Mouse (Mus musculus) CD4-positive, CD25-positive, alpha-beta regulatory T cell, adult 4 months (primary cell): Measurements from ENCODE around the gene Acbd4. TPM values are rescaled to one million over a fixed set of nuclear protein-coding genes. Genes with fewer than 3 reads are reported as not detected.

Source experiments
- ATAC-seq: one replicate; pipeline ENCODE4 v1.8.0; 2017
- polyA plus RNA-seq, 2 experiments: library from polyadenylated mRNA; unstranded; fragments of 100-300 nt; shearing (Covaris generic); gene quantifications; one replicate each; pipeline ENCODE4 v1.2.1; 2017

The Acbd4 gene
- polyA plus RNA-seq, 2 experiments from 2014 or later: 19.7 to 25.2 TPM

DNA sequence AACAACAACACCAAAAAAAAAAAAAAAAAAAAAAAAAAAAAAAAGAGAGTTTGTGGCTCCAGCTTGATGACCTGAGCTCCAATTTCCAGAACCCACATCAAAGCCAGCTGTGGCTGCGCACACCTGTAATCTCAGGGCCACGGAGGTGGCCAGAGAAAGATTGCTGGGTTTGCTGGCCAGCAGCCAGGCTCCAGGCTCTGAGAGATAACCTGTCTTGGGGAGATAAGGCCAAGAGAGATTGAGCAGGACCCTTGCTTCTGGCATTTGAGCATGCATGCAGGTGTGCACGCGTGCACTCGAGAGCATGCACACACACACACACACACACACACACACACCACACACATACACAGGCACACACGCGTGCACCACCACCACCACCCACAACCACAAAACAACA lies 8.2 kb upstream of the Acbd4 start:
- ATAC-seq: no peak

DNA sequence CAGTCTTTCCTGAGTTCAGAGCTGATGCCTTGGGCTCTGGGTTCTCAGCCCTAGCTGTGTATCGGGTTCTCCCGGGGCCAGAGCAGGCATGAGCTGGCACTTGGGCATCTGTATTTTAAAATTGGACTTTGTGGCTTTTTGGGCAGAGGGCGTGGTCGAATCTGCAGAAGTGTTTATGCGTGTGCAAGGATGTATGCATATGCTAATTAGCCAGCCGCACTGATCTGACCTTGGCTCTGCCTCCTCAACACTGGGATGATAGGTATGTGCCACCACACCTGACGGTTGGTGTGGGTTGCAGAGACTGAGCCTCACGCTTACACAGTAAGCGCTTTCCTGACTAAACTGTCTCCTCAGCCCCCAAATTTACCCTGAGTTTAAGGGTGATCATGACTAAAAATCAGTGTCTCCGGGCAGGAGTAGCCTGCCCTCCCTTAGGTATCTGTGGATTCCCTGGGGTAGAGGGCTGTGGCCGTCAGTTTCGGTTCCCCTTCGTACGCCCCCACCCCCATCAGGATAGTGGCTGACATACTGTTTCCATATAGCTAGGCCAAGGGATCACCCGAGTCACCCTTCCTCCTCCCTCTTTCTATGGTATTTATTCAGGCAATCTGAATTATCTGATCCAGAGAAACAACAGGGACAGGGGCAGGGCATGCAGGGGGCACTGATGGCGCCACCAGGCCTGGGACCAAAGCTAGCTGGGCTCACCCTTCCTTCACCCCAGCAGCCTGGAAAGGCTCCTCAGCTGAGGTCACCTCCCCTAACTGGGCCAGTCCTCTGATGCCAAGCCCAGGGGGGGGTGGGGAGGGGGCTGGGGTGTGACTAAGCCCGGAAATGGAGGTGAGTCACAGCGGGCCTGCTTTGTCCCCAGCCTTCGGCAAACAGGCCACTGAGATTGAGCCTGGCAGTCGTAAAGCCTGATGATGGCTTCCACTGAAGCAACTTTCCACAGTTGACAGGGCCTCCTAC lies 7.3 kb upstream of the Acbd4 start:
- ATAC-seq: no peak

DNA sequence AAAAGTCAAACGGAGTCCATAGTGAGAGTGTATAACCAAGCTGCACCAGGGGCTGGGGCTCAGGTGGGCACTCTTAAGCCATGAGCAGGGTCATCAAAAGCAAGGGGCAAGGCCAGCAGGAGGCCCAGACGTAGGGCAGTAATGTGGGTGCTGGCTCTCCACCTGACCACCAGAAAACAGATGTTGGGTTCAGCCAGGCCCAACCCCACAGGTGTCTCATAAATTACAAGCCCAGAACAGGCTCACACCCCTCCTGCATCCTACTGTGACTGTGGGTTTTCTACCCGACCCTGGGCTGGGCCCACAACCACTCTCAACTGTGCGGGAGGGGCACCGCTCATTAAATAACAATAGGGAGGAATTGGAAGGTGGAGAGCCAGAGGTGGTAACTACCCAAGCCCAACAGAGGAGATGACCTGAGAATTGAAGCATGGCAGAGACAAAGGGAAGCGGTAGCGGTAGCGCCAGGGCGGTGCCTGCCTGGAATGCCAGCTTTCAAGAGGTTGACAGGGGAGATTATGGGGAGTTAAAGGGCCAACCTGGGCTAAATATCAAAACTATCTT lies 6.3 kb upstream of the Acbd4 start:
- ATAC-seq: no peak

DNA sequence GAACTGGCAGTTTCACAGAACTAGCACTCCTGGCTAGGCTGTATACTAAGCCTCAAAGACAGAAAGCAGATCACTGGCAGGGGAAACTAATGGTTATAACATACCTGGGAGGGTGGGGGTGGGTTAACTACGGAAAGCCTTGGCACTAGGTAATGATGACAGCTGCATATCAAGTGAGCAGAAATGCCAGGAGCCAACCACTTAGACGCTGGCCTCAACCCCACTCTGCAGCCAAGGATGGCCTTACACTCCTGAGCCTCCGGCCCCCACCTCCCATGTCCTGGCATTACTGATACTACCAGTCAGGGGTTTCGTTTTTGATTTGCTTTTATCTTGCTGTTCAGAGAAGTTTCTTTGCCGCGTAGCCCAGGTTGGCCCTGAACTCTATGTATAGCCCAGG lies 5.7 kb upstream of the Acbd4 start:
- no peak for ATAC-seq

DNA sequence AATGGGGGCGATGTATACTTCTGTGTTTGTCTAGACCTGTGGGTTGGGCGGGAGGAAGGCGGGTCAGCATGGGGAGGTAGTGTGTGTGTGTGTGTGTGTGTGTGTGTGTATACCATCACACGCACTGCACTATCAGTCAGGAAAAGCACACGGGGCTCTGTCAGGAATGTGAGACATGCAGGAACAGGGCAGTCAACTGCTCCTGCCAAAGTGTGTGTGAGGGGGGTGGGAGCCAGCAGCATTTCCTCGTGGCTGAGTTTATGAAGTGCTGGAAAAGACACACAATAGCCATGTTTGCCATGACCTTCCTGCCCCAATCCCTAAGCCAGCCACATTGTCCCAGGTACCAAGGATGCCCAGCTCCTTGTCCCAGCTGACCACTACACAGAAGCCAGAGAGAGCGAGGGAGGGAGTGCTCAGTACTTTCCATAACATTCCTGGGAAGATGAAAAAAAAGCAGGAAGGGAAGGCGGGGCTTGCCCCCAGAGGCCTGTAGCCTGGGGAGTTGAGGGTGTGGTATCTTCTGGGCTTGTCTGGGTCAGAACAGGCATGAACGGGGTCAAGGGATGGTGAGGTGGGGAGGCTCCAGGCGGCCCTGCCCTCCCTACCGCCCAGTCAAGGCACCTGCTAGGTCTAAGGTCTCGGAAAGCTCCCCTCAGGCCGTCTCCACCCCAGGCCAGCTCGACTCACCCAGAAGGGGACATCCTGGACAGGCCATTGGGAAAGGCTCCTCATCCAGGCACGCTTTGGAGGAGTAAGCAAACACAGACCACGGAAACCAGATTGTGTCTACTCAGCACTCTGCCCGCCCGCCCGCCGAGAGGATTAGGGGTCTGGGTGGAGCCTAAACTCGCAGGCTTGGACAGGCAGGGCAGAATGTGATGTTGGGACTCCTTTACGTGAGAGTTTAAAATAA lies 4.2 kb upstream of the Acbd4 start:
- ATAC-seq: no peak

DNA sequence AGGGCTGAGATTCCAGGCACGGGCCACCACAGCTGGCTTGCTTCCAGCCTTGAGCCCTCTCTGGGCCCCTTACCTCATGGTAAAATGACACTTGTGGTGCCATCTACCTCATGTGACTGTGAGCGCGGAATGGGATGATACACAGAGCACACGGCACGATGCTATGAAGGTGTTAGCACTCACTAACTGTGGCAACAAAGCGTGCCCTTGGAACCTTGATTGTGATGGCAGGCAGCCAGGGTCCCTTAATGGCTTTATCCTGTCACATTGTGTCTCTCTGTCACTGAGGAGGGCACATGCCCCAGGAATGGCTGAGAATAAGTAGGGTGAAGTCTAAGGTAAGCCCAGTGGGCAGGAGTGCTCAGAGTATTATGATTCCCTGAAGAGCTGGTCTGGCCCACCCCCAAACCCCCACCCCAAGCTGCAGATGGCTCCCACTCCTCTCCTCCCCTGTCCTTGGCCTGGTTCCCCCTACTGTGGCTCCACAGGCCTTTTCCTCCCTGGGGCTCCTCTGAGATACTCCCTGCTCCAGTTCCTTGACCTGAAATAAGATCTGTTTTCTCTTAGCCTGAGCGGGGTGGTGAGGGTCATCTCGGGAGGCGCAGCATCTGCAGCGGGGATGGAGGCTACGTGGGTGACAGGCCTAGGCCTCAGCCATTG lies 2.8 kb upstream of the Acbd4 start:
- ATAC-seq: no peak

DNA sequence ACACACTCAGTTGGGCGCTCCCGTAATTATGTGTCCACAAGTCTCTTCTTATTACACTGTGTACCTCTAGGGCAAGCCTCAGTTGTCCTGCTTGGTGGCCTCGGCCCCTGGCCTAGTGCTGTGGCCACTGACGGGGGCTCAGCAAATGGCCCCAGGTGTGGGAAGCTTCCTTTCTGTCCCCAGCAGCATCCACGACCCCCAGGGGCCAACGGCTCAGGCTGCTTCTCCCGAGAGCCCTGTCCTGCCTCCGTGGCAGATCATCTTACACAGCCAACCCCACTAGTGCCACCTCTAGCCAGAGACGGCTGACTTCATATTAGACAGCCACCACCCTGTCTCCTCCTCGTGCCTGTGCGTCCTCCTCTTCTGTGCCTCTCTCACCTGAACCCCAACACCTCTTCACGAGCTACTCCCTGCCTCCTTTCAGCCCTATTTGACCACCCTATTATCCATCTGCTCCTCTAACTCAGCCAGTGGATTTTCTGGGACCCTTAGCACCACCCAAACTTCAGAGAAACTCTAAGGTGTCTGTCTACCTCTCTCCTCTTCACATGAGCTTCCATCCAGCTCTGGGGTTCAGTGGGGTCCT lies 2.0 kb upstream of the Acbd4 start:
- ATAC-seq: no peak

DNA sequence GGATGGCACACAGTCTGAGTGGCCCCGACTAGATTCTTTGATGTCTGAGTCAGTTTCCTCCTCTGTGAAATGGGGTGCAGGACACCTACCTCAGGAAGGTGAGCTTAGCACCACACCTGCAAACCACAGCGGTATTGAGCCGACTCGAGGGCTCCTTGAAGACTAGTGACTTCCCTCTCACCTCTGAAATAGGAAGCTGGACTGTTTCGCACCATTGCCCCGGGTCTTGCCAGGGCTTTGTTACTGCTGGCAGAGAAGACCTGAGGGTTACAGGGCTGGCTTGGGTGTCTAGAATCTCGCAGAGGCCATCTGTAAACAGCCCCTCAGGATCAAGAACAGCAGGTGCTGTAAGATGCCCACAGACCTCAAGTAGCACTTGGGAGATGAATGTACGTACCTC lies 1.1 kb upstream of the Acbd4 start:
- no peak for ATAC-seq

DNA sequence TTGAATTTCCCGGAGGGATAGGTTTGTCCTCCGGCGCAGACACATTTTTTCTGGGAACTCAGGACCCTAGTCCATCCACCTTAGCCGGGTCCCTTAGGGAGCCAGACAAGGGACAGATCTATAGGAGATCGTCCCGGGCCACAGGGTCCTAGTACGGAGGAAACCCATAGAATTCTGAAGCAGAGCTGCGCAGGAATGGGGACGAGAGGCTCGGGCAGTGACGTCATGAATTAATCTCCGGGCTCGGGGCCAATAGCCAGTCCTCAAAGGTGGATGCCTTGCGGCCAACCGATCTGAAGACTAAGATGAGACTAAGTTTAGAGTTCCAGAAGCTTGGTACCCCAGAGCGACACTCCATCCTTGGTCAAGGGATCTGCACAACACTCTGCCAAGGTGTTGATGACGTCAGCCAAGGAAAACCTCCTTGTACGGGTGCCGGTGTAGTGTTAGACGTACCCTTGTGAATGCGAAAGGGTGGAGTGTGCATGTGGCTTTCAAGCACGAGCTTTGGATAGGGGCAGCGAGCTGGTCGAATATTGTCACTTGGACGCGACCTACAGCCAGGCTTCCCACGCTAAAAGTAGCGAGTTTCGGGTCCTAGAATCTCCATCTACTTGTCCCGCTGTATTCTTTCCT lies 502 bp downstream of the Acbd4 start:
- no peak for ATAC-seq

DNA sequence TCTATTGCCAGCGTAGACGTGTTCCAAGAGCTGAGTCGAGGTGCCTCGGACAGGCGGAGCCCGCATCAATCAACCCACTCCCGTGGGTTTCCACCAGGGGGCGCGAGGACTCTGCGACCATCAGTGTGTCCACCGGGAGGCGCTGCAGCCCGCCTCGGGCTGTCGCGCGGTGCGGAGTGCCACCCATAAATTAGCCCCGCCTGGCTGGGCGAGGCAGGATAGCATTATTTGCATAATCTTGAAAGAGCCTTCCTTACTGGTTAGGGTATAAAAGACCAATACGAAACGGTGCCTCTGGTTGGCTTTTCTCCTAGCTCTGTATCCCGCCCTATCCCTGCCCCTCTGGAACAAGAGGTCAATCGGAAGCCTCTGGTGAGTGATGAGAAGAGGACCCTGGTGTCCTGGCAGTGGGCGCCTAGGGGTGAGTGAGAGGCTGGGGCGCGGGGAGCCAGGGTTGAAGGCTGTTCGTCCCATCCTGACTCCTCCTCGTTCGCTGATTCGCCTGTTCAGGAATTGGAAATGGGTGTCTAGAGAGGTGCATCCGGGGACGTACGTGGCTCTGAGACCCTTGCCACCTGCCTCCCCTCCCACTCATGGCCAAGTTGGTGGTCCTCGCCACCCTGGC lies 1.4 kb downstream of the Acbd4 start:
- ATAC-seq: peak; percentile 95

DNA sequence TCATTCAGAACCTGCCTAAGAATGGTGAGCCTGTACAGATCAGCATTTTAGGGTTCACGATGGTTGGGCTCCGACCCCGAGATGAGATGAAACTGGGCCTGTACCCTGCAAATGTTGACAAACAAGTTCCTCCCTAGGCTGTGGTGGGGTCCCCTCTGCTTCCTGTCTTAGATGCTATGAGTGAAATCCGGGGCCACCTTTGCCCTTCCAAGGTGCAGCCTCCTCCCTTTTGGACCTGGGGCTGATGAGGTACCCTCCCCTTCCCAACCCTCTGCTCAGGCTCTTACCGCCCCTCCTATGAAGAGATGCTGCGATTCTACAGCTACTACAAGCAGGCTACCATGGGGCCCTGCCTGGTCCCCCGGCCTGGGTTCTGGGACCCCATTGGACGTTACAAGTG lies 2.1 kb downstream of the Acbd4 start:
- no peak for ATAC-seq

DNA sequence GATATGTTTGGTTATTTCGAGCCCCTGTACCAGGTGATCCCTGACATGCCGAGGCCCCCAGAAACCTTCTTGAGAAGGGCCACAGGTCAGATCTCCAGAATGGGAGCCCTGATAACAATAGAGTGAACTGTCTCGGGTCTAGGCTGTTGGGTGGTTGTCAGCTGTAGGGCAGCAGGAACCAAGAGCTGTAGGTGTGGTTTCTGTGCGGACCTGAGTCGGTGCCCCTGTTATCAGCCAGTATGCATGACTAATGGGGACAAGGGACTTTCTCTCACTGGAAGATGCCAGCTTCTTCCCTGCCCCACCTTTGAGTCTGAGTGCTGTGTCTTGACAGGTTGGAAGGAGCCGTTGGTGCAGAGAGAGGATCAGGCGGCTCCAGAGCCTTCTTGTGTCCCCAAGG lies 3.0 kb downstream of the Acbd4 start:
- no peak for ATAC-seq

DNA sequence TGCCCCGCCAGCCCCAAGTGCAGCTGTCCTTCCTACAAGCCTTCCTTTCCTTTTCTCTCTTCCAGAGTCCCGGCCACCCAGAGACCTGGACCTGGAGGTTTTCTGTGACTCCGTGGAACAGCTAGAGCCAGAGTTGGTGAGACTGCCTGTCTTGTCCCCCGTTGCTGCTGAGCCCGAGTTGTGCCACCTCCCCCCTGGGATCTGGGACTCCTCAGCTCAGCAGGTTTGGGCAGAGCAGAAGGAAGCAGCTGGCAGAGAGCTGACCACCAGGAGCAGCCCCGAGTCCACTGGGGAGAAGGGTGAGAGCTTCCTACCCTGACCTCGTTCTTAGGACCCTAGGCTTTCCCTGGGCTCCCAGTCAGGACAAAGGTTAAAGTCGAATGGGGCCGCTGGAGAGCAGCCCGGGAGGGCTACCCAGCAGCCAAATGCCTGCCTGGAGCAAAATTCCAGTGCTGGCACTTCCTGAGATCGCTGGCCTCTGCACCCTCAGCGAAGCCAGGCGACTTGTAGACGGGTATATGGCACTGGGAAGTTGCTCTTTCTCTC lies 3.8 kb downstream of the Acbd4 start:
- ATAC-seq: no peak

DNA sequence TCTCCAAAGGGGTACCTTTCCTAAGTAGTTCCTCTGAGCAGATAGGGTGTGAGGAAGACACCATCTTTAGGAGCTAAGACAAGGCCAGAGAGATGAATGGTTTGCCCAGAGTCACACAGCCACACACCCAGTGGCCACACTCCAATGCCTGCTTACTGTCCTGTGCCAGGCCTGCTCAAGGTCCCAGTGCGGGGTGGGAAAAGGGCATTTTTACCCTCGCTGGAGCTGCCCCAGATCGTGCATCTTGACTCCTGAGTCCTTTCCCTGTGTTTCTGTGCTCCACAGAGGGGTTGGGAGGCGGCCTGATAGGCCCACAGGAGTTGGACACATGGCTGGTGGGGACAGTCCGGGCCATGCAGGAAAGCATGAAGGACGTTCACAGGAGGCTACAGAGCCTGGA lies 4.3 kb downstream of the Acbd4 start:
- ATAC-seq: no peak

DNA sequence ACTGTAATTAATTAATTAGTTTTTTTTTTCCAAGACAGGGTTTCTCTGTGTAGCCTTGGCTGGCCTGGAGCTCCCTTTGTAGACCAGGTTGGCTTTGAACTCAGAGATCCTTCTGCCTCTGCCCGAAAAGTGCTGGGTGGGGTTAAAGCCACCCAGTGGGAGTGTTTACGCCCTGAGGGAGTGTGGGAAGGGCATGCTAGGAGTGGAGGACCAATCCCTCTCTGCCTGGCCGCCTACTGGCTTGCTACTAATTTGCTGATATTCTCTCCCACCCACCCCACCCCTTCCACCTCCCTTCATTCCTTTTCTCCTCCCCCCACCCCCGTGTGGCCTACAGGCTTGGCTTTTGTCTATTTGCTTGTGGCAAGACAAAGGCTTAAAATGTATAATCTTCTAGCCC lies 4.9 kb downstream of the Acbd4 start:
- ATAC-seq: no peak

DNA sequence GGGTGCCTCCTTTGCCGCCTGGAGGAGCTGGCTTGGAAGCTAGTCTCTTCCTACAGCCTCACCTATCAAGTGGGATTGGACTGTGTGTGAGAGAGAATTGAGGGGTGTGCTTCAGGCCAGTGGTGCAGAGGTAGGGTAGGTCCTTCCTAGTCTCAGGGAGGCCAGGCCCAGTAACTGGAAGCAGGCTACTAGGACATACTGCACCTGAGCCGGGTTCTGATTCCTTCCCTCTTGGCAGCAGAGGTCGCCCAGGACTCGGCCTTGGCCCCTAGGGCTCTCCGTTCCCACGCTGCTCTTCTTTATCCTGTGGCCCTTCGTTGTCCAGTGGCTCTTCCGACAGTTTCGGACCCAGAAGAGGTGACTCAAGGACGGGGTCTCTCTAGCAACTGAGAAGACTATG lies 9.8 kb downstream of the Acbd4 start:
- ATAC-seq: no peak

DNA sequence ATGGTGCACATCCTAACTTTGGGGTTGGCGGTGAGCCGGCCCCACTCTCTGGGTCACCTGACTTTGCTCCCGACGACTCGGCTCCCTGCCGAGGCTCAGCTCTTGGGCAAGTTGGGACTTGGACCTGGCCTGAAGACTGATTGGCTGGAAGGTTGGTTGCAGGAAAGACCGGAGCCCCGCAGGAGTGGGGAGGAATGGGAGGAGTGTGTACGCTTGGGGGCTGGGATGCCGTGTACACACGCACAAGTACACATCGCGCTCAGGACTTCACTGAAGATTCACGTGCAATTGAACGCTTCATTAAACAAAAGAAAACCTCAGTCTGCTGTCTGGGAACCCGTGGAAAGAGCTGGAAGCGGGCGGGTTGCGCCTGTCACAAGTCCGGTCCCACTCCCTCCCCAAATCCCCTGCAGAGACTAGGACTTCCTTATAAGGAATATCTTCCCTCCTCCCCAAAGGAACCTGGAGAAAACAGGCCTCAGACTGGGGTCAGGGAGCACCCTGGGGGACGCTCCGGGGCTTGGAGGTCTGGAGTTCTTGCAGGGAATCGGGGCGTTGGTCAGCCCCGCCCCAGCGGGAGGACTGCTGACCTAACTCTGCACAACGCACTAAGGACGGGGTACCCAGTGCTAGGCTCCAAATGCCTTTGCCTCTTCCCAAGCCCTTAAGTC lies 10.5 kb downstream of the Acbd4 start:
- no peak for ATAC-seq

DNA sequence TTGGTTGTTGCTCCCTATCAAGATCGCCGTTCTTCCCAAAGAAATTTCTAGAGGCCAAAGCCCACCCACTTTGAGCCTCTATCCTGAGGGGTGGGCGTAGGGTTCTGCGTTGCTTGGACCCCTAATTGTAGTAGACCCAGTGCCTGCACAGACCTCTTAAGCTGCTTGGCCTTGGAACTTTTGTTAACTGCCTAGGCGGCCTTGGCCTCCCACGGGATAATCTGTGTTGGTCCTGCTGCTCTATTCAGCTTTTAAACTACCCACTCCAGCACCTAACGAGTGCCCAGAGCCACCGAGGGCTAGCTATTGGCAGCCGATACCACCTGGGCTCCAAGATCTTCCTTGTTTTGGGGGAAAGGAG lies 11.1 kb downstream of the Acbd4 start:
- ATAC-seq: no peak

DNA sequence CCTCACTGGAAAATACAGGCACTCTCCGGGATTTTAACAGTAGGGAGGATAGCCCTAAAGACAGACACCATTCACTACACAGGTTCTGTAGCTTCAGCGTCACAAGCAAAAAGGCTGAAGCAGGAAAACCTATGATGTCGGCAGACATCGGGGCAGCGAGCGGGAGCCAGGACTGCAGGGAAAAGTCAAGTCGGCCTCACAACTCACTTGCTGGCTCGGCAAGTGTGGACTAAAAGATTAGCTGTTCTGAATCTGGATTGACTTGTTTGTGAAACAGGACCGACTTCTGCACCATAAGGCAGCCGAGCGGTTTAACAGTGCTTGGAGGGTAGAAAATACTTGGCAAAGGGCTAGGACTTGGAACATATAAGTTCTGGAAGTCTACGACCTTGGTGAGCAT lies 11.5 kb downstream of the Acbd4 start:
- no peak for ATAC-seq

DNA sequence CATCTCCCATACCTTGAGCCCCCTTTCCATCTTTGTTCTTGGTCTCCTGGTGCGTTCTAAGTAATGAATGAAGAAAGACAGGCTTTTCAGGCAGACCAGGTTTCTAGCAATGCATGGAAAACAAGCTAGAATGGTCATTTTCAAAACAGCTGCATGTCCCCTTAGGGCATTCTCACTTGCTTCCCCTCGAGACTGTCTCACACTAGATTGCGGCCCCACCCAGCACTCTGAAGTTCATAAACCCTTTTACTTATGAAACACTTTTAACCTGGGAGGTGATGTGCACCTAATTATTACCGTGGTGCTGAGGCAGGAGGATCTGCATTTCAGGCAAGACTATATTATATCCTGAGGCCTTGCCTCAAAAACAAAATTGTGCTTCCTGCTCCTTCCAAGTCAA lies 12.3 kb downstream of the Acbd4 start:
- ATAC-seq: no peak
